Mouse (Mus musculus) testis, postnatal 10 days (tissue): ENCODE results near the gene 4931408C20Rik.

Source experiments
- DNase-seq: peaks from one replicate; pipeline ENCODE4 v3.0.0; 2021; ENCODE audit warnings: low spot score

Gene 4931408C20Rik

DNA sequence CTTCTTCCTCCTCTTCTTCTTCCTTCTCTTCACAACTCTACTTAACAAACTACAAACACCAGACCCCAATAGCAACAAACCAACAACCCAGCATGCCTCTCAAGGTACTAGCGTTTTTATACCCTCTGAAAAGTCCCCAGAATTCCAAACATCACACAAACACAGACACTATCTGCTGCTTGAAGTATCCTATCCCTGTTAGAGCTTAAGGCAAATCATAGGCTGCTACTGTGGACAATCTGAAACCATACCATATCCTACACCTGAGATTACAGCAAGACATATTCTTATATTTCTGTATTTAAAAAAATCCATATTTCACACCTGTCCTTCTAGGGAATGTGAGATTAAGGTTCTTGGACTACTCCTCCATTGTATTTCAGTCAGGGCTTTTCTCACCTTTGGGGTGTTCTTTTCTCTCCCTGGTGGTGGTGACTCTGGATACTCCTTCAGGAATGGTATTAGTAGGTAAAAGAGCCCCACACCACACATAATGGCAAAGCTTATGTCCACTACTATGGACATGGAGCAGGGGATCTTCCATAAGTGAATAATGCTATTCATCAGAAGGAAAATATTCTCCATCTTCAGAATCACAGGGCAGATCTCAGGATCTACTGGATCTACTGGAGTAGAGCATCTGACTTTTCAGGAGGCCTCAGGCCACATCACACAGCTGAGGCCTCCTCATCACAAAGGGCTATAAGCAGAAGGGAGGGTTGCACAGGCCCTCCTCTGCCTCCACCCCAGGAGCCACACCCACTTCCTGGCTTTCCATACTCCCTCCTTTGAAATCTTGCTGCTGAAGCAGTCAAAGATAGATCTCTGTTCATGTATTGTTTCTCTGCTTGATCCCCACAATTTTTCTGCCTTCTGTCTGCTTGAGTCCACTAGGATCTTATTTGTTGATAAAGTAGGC lies at the start of gene 4931408C20Rik:
Gene 4931408C20Rik, minus strand, starts transcription at position 619 of the 919 bp plus-strand sequence.
- DNase-seq, result peak; percentile 70

DNA sequence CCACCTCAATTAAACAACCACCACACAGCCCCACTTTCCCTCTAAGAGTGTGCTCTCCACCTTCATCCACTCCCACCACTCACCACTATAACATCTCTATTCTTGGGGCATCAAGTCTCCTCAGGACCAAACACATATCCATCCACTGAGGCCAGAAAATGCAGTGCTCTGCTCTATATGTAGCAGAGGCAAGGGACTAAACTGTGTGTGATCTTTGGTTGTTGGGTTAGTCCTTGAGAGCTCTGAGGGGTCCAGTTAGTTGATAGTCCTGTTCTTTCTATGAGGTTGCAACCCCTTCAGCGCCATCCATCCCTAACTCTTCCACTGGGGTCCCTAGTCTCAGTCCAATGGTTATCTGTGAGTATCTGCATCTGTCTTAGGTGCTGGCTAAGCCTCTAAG lies 666 bp upstream of the 4931408C20Rik start:
- DNase-seq, result no peak

DNA sequence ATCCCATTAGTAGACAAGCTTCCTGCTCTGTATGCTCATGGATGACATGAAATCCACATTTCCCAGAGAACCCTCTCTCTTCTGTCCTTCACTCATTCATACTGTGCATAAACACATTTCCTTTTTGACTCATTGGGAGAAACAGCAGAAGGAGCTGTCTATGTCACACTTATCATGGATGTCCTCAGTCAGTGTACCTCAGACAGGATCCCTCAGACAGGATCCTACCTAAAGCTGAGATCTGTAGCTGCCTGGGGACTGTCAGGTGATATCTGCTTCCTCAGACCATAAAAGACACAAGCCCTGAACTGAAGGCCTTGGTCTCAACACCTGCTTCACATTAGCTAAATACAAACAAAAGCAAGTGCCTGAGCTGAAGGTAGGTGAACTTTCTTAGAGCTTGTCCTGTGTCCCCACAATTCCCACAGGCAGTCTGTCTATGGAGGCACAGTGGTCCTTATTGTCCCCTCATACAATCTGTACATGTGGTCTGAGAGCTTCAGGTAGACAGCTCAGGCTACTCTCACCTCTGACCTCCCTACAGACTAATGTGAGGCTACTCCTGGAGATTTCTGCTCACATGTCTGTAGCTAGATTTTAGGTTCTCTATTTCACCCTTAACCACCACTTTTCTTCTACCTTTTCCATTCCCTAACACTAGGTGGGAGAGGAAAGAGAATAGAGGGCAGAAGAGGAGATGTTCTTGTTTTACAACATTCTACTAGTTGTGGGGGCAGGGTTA lies 1.1 kb downstream of the 4931408C20Rik start:
- no peak for DNase-seq

DNA sequence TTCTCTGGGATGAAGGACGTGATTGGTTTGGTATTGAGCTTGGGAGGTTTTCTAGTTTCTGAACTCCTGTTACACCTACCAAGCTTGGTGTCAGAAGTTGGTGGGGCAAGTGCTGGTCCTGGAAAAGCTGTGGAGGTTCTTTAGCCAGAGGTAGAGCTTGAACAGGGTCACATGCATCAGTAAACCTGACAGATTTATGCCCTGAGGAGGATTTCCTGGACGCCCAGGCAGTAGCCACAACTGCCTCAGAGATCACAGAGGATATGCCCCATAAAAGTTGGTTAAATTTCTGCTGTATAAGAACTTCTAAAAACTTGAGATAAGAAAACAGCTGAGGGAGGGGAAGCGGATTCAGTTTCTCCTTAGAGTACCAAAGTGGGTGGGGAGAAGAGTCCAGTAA lies 1.9 kb downstream of the 4931408C20Rik start:
- DNase-seq, result no peak

DNA sequence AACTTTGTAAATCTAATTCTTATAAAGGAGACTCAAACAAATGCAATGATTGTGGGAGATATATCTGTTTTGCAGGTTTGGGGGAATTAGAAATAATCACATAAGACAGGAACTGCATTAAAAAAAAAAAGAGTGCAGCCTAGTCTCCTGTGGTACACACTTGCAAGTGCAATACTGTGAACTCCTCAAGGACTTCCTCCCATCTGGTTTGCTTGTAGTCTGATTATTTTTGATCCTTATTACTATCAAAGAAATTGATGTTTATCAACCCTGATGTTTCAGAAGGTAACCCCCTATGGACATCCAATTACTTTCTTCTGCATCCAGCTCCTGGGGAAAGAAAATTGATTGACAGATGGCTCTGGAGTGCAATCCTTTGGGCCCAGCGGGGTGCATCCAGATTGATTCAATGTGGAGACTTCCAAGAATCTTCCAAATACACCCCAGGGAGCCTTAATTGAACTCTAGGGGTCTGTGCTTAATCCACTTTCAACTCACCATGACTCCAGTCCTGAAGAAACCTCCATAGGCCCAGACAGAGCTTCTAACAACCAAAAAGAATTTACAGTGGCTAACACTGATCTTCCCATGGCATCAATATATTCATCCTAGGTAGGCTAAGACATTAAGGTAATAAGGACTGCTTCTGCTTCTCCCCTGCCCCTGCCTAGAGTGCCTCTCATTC lies 37.4 kb downstream of the 4931408C20Rik start:
- no peak for DNase-seq

DNA sequence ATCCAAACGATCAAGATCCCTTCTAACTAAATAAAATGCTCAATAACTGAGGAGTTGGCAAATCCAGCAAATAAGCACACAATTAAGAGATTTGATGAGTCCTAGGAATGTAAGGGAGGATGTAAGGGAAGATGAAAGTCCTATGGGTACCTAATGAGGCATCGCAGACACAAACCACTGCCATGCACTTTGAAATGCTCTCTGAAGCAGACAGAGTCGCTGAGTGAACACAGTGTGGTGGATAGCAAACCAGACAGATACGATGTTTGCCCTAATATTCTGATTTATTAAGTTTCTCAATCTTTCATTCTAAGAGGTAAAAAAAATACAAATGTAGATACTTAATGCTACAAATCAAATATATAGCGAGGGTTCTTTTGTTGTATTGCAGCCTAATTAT lies 51.2 kb downstream of the 4931408C20Rik start:
- DNase-seq, result no peak
